Mouse (Mus musculus) testis, adult 2 months (tissue): Measurements from ENCODE around the gene Dnm3.

Experiments used
- CTCF ChIP-seq: fragments of 200-500 bp; IDR thresholded peaks from 2 replicates; pipeline ENCODE4 v1.5.1; 2012; ENCODE audit warnings: low read depth, mild to moderate bottlenecking, inconsistent platforms, low read length, moderate library complexity; ENCODE audit not compliant: control insufficient read depth, insufficient read depth, insufficient replicate concordance
- POLR2A ChIP-seq: fragments of 200-500 bp; IDR thresholded peaks from 2 replicates; pipeline ENCODE4 v1.6.1; 2012; ENCODE audit warnings: low read depth, mild to moderate bottlenecking, inconsistent platforms, low read length, moderate library complexity; ENCODE audit not compliant: control insufficient read depth

- TF ChIP-seq POLR2A, result no peak
- TF ChIP-seq CTCF, result no peak
Measured at GRCm38 (mm10) chr1:161990684-161991578, 486.9 kb downstream of the Dnm3 start.
